9 mouse cellular contexts compared by ENCODE assay signal in genomic region chr8:109014746-109015145, GRCm38 (mm10).
A peak's percentile ranks its signal among the peaks of the same experiment; 100 is the strongest.
DNase-seq lines count a peak whose midpoint lies in the region; ATAC-seq and TF ChIP-seq lines count a peak whose summit lies in the region.
"Had no signal": no experiment of that assay in that cellular context is flagged by ENCODE, and none has a peak within 500 bp of the region (broad histone marks: within the 10 kb centered on the region; RNA-seq: fewer than 3 reads in every experiment).

No protein-coding gene starts in this region.

- peak; percentile 67 for TF ChIP-seq CTCF in gastrocnemius, adult 2 months (IDR thresholded peaks at IDR 0.05)
- TF ChIP-seq CTCF in brain, embryonic 14.5 days (IDR thresholded peaks at IDR 0.05; ENCODE audit: borderline replicate concordance, extremely low read depth, insufficient read depth, insufficient read length), result peak; percentile 72

- intact Hi-C loops in gastrocnemius, adult 2 months (cut with DNase I), result loop anchor here (10.0 kb wide), 1 partner anchor 170 kb away; no protein-coding TSS in a partner anchor
- intact Hi-C loops in gastrocnemius, postnatal 14 days (cut with DNase I; ENCODE audit: low total_unique reads), result no loop called here

- no peak for ATAC-seq in limb, embryonic 11.5 days (ENCODE audit: insufficient number of reproducible peaks, low FRiP score, low TSS enrichment, low read depth)

- no peak overlapping the region for H3K9ac ChIP-seq in limb, embryonic 11.5 days (ENCODE audit: low read length)
- H3K9ac ChIP-seq: neural tube, embryonic 12.5 days had no signal

- no peak overlapping the region for H3K4me2 ChIP-seq in limb, embryonic 11.5 days (ENCODE audit: low read depth, severe bottlenecking)
- H3K4me2 ChIP-seq: neural tube, embryonic 12.5 days had no signal

- no peak overlapping the region for H3K4me3 ChIP-seq in gastrocnemius, adult 2 months
- no peak overlapping the region for H3K4me3 ChIP-seq in limb, embryonic 11.5 days (ENCODE audit: low read depth, low read length)
- H3K4me3 ChIP-seq: neural tube, embryonic 12.5 days had no signal

- no peaks in the 10 kb centered on the region for H3K4me1 ChIP-seq in limb, embryonic 11.5 days (ENCODE audit: control insufficient read depth, insufficient read depth, low read length)

- WGBS in limb, embryonic 11.5 days, result 58% methylated on average over 7 of the region's 7 CpGs

- no peaks in the 10 kb centered on the region for H3K9me3 ChIP-seq in limb, embryonic 11.5 days (ENCODE audit: control insufficient read depth, low read length)
- H3K9me3 ChIP-seq: neural tube, embryonic 12.5 days had no signal

- H3K27ac ChIP-seq in gastrocnemius, adult 2 months, result no peak overlapping the region
- H3K27ac ChIP-seq in limb, embryonic 11.5 days (replicated peaks; ENCODE audit: low read depth, low read length), result no peak overlapping the region
- H3K27ac ChIP-seq: neural tube, embryonic 12.5 days had no signal

- TF ChIP-seq POLR2A in brain, embryonic 14.5 days (IDR thresholded peaks at IDR 0.05; ENCODE audit: borderline replicate concordance, extremely low read depth, insufficient read depth, insufficient read length, poor library complexity, severe bottlenecking), result no peak

- H3K36me3 ChIP-seq in limb, embryonic 11.5 days (ENCODE audit: control insufficient read depth, insufficient read depth, low read length), result no peaks in the 10 kb centered on the region
- H3K36me3 ChIP-seq: neural tube, embryonic 12.5 days had no signal

- no peak for DNase-seq in gastrocnemius, adult 2 months
- DNase-seq in gastrocnemius, postnatal 14 days, result no peak
- DNase-seq in ovary, postnatal 14 days (ENCODE audit: low spot score), result peak; percentile 33
- DNase-seq in ovary, adult 18-20 months (ENCODE audit: low spot score), result no peak
- peak; percentile 37 for DNase-seq in brain, embryonic 14.5 days (ENCODE audit: low read depth)
- peak; percentile 72 for DNase-seq in limb, embryonic 11.5 days (ENCODE audit: low spot score)
- DNase-seq in retina, postnatal 1 day, result peak; percentile 40
- no peak for DNase-seq in cerebellum, adult 11-12 months

- H3K27me3 ChIP-seq in limb, embryonic 11.5 days (ENCODE audit: control insufficient read depth, insufficient read depth, low read length), result no peaks in the 10 kb centered on the region
- H3K27me3 ChIP-seq: neural tube, embryonic 12.5 days had no signal

Comparison
In these comparisons a context has a peak if more than half of its experiments do, and no peak if none do; other contexts are left out.
1. DNase-seq: peak in ovary, postnatal 14 days (single experiment), brain, embryonic 14.5 days (single experiment), limb, embryonic 11.5 days (single experiment) and retina, postnatal 1 day (single experiment); none in gastrocnemius, adult 2 months (single experiment), gastrocnemius, postnatal 14 days (single experiment), ovary, adult 18-20 months (single experiment) and cerebellum, adult 11-12 months (single experiment).